Mouse (Mus musculus) R1 (cell line): ENCODE data around the gene Ccdc92b.

ENCODE experiments used
- DNase-seq: peaks from one replicate; pipeline ENCODE4 v3.0.0-alpha.2; 2018; ENCODE audit warnings: low read depth, low spot score

The Ccdc92b gene

GRCm38 (mm10) chr11:74619201-74619955, at the start of gene Ccdc92b:
TSS of gene Ccdc92b (plus strand) at chr11:74619605.
- peak; percentile 86 for DNase-seq

- DNase-seq = no peak
These were observed 49.7 kb upstream of the Ccdc92b start for GRCm38 (mm10) chr11:74569735-74570134.

- DNase-seq = no peak
These were observed 46.8 kb upstream of the Ccdc92b start for GRCm38 (mm10) chr11:74572459-74573061.

GRCm38 (mm10) chr11:74574768-74575434, 44.5 kb upstream of the Ccdc92b start:
- no peak for DNase-seq

GRCm38 (mm10) chr11:74575940-74576339, 43.5 kb upstream of the Ccdc92b start:
- no peak for DNase-seq

GRCm38 (mm10) chr11:74577068-74577467, 42.3 kb upstream of the Ccdc92b start:
- DNase-seq = no peak

- DNase-seq = peak; percentile 47
These were observed 38.1 kb upstream of the Ccdc92b start for GRCm38 (mm10) chr11:74581333-74581732.

GRCm38 (mm10) chr11:74582464-74582863, 36.9 kb upstream of the Ccdc92b start:
- DNase-seq = no peak

GRCm38 (mm10) chr11:74583824-74584349, 35.5 kb upstream of the Ccdc92b start:
- DNase-seq = no peak

- peak; percentile 63 for DNase-seq
These were observed 34.3 kb upstream of the Ccdc92b start for GRCm38 (mm10) chr11:74584946-74585723.

GRCm38 (mm10) chr11:74586401-74586800, 33.0 kb upstream of the Ccdc92b start:
- DNase-seq = no peak

GRCm38 (mm10) chr11:74589401-74590238, 29.8 kb upstream of the Ccdc92b start:
- peak; percentile 26 for DNase-seq

GRCm38 (mm10) chr11:74590239-74590596, 29.2 kb upstream of the Ccdc92b start:
- DNase-seq = peak; percentile 44

- no peak for DNase-seq
These were observed 28.7 kb upstream of the Ccdc92b start for GRCm38 (mm10) chr11:74590691-74591090.

GRCm38 (mm10) chr11:74592246-74592645, 27.2 kb upstream of the Ccdc92b start:
- DNase-seq = no peak

- no peak for DNase-seq
These were observed 22.0 kb upstream of the Ccdc92b start for GRCm38 (mm10) chr11:74597283-74597989.

- peak; percentile 82 for DNase-seq
These were observed 21.4 kb upstream of the Ccdc92b start for GRCm38 (mm10) chr11:74597990-74598337.

- DNase-seq = no peak
These were observed 17.1 kb upstream of the Ccdc92b start for GRCm38 (mm10) chr11:74602286-74602685.

- DNase-seq = peak; percentile 72
These were observed 9.3 kb upstream of the Ccdc92b start for GRCm38 (mm10) chr11:74610068-74610467.

- DNase-seq = peak; percentile 28
These were observed 8.7 kb upstream of the Ccdc92b start, which contains the start of gene Rap1gap2 for GRCm38 (mm10) chr11:74610545-74611176. TSS of gene Rap1gap2 (minus strand) at chr11:74610915.
